Mouse (Mus musculus) layer of hippocampus, adult 8-10 months (tissue): ENCODE measurements around the gene Tenm3. TPM values are rescaled to one million over a fixed set of nuclear protein-coding genes. Genes with fewer than 3 reads are reported as not detected.

Experiments
- DNase-seq, 2 experiments: peaks; one replicate each; pipeline ENCODE4 v3.0.0; 2022; ENCODE audit warnings: low spot score in 2 of 2
- total RNA-seq, 4 experiments: library from RNA; stranded (reverse); gene quantifications; 2 replicates each; pipeline ENCODE4 v1.2.4; 2022

The Tenm3 gene
- total RNA-seq, 4 experiments from 2014 or later, result 83.3 to 88.6 (median 85.4) TPM

DNA sequence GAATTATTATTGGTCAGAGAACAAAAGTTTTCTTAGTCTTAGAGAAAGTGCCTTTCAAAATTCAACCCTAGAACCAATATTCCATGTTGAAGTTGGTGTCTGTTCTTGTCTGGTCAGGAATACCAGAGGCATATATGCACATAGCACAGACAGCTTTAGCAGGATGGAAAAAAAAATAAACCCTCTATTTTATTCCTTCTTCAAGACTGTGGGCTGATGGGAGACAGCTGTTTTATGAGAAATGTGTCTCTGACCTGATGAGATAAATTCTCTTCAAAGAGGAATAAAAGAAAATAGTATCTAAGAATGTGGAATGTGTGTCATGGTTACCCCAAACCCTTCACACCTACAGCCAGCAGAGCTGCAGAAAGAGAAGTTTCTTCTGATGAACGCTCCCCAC lies 173.4 kb downstream of the Tenm3 start:
- no peak for DNase-seq

GRCm38 (mm10) chr8:48665193-48665592 lies 178.6 kb downstream of the Tenm3 start:
- DNase-seq, result no peak

DNA sequence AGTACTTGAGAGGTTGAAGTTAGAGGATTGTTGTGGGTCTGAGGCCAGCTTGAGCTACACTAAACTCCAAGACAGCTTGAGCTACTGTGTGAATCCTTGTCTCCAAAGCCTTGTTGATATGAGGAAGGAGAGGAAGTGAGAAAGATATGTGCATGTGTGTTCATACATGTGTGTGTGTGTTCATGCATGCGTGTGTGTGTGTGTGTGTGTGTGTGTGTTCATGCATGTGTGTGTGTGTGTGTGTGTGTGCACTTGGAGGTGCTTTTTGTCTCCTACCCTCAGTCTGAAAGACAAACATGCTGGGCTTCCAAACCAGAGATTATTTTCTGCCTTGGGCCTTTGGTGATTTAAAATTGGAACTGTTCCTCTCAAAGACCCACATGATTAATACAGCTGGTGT lies 184.5 kb downstream of the Tenm3 start:
- no peak for DNase-seq

DNA sequence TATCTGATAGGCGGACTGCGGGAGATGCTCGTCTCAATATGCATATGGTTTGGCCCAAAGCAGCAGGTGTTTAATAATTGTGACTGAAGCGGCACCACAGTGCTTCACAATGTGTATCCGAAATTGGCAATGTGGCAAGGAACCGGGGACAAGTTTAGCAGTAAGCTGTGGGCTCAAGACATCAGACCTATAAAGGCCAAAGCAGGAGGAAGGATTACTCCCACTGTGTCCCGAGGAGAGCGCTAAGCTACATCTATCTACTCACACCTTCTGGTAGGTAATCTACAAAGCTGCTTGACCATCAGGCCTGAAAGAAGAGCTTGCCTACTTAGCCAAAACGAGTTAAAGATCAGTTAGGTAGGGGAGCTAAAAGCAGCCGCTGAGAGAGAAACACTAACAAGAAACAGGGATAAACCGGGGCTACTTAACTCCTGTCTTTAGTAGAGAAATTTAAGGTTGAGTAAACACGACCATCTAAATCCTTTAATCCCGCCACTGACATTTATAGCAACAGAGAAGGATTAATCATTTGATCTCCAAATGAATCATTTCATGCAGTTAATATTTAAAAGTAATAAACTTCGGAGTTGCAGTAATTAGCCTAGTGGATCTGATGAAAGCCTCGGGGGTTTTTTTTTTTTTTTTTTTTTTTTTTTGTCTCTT lies 188.2 kb downstream of the Tenm3 start:
- no peak for DNase-seq

DNA sequence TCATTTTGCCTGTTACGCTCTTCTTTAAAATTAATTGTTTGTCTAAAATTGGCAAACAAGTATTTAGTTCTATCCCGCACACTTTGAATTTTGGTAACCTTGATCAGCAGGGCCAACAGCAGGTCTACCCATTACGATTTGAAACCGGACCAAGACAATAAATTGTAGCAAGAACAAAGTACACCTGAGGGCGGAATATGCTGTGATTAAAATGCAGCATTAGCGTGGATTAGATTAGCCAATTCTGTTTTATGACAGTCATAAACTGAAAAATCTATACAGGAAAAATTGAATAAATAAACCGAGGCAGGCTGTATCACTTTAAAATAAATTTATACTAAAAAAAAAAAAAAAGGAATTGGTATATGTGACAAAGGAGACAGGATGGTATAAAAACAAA lies 193.9 kb downstream of the Tenm3 start:
- DNase-seq, result no peak

- no peak for DNase-seq
Measured at GRCm38 (mm10) chr8:48649415-48649814, 194.3 kb downstream of the Tenm3 start.

DNA sequence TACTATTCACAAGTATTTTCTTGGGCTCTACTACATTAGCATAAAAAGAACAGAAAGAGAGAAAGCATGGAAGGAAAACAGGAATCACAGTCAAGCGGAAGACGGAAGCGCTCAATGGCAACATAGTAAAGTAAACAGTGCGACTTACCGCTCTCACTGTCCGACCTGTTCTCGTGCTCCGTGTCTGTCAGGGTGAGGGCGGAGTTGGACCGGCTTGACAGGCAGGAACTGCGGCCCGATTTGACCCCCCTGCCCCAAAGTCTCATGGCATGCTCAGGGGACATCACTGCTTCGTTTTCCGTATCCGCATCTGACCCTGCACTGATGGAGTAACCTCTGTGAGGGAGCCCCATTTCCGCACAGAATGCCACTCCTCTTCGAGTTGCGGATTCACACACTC lies 197.6 kb downstream of the Tenm3 start:
- DNase-seq, result no peak

DNA sequence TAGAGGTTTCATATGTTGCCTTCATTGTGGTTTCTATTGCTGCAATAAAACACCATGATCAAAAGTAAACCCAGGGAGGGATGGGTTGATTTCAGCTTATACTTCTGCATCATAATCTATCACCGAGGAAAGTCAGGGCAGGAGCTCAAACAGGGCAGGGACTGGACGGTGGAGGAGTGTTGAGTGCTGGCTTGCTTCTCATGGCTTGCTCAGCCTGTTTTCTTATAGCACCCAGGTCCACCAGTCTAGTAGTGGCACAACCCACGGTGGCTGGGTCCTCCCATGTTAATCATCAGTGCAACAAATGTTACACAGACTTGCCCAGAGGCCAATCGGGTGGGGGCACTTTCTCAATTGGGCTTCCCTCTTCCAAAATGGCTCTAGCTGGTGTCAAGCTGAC lies 205.6 kb downstream of the Tenm3 start:
- no peak for DNase-seq

DNA sequence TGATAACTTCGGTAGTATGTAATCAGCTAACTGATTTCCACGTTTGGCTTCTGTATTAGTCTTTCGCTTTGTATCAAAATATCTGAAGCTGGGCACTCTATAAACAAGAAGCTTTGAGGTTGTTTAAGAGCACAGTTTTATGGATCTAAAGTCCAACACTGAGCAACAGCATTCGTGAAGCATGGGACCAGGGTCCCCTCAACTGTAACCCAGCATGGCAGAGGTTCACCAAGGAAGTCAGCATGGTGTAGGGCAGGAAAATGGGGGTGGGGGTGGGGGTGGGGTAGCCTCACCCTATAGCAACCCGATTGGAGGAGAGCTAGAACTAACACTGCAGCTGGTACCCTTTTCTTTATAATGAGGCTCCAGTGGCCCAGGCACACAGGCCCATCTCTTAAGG lies 206.8 kb downstream of the Tenm3 start:
- DNase-seq, result no peak

DNA sequence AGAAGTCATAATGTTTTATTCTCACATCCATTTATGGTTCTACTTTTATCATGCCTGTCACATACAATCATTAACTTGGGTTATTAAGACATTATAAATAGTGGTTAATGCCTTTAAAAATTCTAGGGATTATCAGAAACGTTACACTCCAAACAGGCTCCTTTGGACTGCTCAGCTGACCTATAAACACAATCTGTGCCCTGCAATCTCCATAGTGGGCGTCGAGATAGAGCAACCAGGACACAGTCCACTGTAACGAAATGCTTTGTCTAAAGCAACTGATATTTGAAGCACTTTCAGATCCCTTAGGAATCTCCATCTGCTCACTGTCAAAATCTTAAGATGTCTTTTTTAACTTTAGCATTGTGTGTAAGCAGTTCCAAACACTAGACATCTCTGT lies 207.9 kb downstream of the Tenm3 start:
- DNase-seq, result no peak

DNA sequence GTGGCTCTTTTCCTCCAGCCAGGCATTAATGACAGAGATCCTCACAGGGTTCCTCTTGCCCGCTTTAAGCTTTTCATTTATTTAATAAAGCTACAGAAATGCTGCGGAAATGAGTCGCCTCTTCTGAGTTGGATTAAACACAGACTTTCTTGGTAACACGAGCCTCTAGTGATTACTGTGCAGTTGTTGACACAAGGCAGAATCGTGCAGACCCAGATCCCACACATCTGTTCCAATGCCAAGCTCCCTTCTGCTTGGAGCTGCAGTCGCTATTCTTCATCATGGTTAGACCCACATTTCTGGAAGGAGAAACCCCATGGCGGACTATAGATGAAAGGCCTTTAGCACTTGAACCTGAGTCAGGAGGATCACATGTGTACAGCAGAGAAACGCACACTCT lies 210.3 kb downstream of the Tenm3 start:
- DNase-seq, result no peak

DNA sequence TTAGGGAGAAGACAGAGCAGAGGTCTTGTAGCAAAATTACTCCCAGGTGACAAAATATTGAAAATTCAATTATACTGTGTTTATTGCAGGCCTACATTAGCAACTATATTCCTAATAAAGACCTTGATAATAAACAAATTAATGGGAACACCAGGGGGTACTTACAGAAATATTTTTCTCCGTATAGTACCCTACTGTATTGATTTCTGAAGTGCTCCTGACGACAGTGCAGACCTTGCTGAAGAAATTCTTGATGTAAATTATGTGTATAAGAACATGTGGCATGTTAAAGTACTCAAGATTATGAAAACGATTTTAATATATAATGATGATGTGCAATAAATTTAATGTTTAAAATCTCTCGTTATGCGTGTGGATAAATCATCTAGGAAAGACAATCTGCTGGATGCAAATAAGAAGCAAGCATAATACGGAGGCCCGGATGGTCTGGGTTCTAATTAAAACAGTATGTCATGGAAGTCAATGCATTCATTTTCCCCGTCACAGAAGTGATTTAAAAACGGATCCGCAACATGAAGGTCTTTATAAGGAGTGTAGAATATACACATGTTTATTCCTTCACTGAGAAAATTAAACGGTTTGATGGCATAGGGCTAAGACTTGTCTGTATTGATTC lies 221.1 kb downstream of the Tenm3 start:
- DNase-seq, result no peak

- DNase-seq, result no peak
Measured at GRCm38 (mm10) chr8:48615088-48615487, 228.7 kb downstream of the Tenm3 start.

DNA sequence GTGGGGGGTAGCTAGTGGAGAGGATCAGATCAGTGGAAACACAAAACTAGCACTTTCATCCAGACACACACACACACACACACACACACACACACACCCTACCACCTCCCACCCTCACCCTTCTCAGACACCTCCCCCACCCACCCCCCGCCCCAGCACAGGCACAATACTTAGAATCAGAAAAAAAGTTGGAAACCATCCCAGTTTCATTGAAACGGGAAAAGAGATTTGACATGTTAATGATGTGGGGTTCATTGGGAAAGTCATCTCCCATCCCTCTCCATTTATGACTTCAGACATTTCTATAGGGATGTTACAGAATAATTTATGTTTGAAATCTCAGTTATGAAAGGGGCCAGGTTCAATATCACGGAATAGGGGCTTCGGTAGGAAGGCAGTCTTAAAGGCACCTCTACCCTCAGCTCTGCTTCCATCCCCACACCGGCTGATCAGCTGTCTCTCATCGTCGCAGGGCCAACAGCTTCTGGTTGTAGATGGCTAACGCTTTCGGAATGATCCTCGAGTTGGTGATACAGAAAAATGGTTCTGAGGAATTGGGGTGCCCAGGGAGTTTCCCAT lies 231.7 kb downstream of the Tenm3 start:
- DNase-seq, result no peak

DNA sequence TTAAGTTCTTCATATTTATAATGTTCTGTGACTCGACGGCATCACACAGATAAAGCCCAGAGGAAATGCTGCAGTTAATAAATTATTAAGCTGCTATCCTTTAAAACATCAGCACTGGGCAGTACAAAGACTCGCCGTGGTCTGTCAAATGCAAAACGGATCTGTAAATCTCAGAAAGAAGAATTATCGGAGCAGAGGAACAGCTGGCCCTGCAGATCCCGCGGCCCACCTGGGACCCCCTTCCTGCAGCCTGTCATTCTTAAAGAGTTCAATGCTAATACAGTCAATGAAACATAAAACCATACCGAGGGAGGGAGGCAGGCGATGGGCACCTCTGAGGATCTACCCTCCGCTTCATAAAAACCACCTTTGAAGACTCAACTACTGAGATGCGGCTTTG lies 232.6 kb downstream of the Tenm3 start:
- no peak for DNase-seq

DNA sequence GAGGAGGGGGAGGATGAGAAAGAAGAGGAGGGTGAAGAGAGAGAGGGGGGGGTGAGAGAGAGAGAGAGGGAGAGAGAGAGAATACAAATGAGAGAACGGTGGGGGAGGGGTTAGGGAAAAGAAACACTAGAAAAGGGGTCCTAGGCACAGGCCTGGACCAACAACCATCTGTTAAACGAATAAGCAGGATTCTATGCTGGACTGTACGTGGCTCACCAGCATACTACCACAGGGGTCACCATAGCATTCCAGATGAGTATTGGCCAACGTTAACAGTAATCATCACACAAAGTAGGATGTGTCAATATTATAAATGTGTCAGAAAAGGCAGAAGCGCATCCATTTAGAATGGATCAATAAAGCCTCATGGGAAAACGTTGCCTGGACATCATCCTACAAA lies 233.4 kb downstream of the Tenm3 start:
- no peak for DNase-seq

- no peak for DNase-seq
Measured at GRCm38 (mm10) chr8:48609684-48610083, 234.1 kb downstream of the Tenm3 start.

DNA sequence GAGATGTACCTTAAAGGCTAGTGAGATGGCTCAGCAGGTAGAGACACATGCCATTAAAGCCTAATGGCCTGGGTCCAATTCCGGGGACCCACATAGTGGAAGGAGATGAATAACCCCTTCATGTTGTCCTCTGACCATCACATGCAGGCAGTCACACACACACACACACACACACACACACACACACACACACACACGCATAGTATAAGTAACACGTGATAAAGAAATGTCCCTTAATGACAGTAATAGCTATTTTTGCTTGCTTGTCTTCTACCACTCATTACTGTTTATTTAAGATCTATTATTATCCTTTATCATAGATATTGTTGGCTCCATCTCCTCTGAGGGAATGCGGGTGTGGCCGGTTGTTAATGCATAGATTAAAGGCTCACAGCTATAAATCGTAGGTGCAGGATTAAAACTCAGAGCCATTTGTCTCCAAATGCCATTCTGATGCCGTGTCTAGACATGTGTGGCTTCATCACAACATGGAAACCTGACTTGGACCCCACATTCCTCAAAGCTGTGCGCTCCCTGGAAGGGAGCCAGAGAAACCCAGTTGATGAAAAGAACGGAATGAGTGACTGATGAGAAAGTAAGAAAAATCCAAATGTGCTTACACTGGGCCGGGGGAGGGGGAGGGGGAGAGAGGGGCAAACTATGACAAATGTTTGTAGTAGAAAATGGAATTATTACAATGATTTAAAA lies 239.4 kb downstream of the Tenm3 start:
- no peak for DNase-seq

DNA sequence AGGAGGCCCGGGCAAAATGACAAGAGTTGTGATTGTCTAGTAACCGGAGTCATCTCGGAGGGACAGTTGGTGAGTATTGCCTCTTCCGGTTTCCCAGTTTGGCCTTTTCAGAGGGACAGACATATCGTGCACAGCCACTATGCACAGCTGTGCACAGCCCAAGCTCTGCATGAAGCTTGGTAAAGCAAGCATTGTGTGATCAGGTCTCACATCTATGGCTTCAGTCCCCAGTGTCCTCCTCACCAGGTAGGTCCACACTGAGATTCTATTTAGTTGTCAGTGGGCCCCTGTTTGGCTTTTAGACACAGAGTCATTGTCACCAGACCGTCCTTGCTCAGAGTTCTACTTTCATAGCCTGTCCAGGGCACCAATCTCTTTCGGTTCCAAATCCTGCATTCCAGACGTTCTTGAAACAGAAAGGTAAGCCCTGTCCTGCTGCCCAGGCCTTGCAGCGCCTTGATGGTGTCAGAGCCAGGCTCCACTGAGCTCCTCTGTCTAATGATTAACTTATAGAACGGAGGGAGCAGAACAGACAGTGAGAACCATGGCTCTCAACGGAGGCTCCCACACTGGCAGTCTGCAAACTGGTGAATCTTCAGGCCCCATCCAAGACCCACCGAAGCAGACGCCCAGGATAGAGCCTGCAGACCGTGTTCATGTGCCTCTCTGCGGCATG lies 240.4 kb downstream of the Tenm3 start:
- DNase-seq, result no peak

DNA sequence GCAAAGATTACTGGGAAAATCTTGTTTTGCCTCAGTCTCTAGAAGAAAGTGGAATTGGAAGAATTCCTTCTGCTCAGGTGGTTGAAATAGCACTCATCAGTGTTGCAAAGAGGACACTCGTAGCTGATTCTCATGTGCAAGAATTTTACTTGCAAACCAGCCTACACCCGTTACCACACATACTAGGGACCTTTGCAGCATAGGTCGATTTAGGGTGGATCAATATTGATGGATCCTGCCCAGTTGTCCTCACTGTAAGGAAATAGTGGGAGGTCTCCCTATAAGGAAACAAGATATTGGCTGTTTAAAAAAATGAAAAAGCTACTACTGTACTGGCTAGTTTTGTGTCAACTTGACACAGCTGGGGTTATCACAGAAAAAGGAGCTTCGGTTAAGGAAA lies 242.1 kb downstream of the Tenm3 start:
- no peak for DNase-seq

DNA sequence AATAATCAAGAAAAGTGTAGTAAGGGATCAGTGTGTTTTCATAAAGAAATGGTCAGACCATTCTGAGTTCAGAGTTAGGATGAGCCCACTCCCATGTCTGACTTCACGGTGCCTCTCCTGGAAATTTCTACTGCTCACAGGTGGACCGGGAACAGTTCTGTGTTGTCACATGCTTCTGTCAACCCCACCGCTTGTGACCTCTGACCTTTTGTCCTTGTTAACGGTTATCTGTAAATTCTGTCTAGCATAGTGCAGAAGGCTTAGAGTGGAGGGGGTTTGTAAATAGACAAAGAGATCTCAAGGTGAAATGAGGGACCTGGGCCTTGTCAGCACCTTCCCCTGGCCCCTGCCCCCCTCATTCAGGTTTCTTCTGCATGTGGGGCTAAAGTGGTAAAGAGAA lies 244.7 kb downstream of the Tenm3 start:
- no peak for DNase-seq

- DNase-seq, result no peak
Measured at GRCm38 (mm10) chr8:48596332-48596731, 247.4 kb downstream of the Tenm3 start.
